In genomic region chr9:58112866-58113278, GRCm38 (mm10) we compare ENCODE assay signal across 8 mouse cellular contexts. TPM values are rescaled to one million over a fixed set of nuclear protein-coding genes. Genes with fewer than 3 reads are reported as not detected.
DNase-seq lines count a peak whose midpoint lies in the region; ATAC-seq and TF ChIP-seq lines count a peak whose summit lies in the region.
"Had no signal": no experiment of that assay in that cellular context is flagged by ENCODE, and none has a peak within 500 bp of the region (broad histone marks: within the 10 kb centered on the region; RNA-seq: fewer than 3 reads in every experiment).

No protein-coding gene starts in this region.

- no peak for TF ChIP-seq CTCF in thymus, adult 2 months (IDR thresholded peaks at IDR 0.05; ENCODE audit: borderline replicate concordance, control insufficient read depth, extremely low read depth, insufficient read depth, low read length, poor library complexity)
- TF ChIP-seq CTCF in forebrain, postnatal 0 days (IDR thresholded peaks at IDR 0.05; ENCODE audit: low read depth) = no peak
- TF ChIP-seq CTCF in stomach, postnatal 0 days (IDR thresholded peaks at IDR 0.05; ENCODE audit: low read depth) = no peak
- no peak for TF ChIP-seq CTCF in lung, postnatal 0 days (IDR thresholded peaks at IDR 0.05)

- DNase-seq in thymus, adult 2 months = peak; percentile 17
- no peak for DNase-seq in thymus, adult 18-20 months
- peak; percentile 83 for DNase-seq in forebrain, postnatal 0 days
- peak; percentile 26 for DNase-seq in liver
- DNase-seq in stomach, postnatal 0 days (ENCODE audit: low spot score) = peak; percentile 29
- DNase-seq in lung, postnatal 0 days (ENCODE audit: low spot score) = no peak

- no peaks in the 10 kb centered on the region for H3K36me3 ChIP-seq in thymus, adult 2 months (ENCODE audit: control insufficient read depth, insufficient read depth, low read length)
- H3K36me3 ChIP-seq in forebrain, postnatal 0 days (ENCODE audit: insufficient read depth) = no peaks in the 10 kb centered on the region
- no peaks in the 10 kb centered on the region for H3K36me3 ChIP-seq in stomach, postnatal 0 days (ENCODE audit: control insufficient read depth, insufficient read depth, low read length)
- H3K36me3 ChIP-seq in lung, postnatal 0 days (ENCODE audit: insufficient read depth, low read length) = no peaks in the 10 kb centered on the region

- H3K4me1 ChIP-seq in thymus, adult 2 months (replicated peaks; ENCODE audit: control insufficient read depth, insufficient read depth, low read length) = peaks cover 48% of the 10 kb centered on the region
- H3K4me1 ChIP-seq in forebrain, postnatal 0 days (ENCODE audit: insufficient read depth) = peaks cover 49% of the 10 kb centered on the region
- no peaks in the 10 kb centered on the region for H3K4me1 ChIP-seq in stomach, postnatal 0 days (replicated peaks; ENCODE audit: control insufficient read depth, insufficient read depth)
- no peaks in the 10 kb centered on the region for H3K4me1 ChIP-seq in lung, postnatal 0 days (ENCODE audit: insufficient read depth, low read depth, low read length)

- TF ChIP-seq EP300 in stomach, postnatal 0 days (optimal IDR thresholded peaks at IDR 0.05) = no peak
- TF ChIP-seq EP300 in lung, postnatal 0 days (IDR thresholded peaks at IDR 0.05) = no peak

- H3K27ac ChIP-seq in thymus, adult 2 months (ENCODE audit: control insufficient read depth, insufficient read depth, low read length) = no peak overlapping the region
- peak overlapping the region; percentile 96 for H3K27ac ChIP-seq in forebrain, postnatal 0 days (ENCODE audit: low read depth, low read length)
- no peak overlapping the region for H3K27ac ChIP-seq in stomach, postnatal 0 days (replicated peaks)
- H3K27ac ChIP-seq in lung, postnatal 0 days (ENCODE audit: low read length) = no peak overlapping the region
- H3K27ac ChIP-seq: macrophage had no signal

- H3K4me3 ChIP-seq in thymus, adult 2 months (ENCODE audit: control insufficient read depth, insufficient read depth, low read length) = no peak overlapping the region
- H3K4me3 ChIP-seq in forebrain, postnatal 0 days (ENCODE audit: low read depth, low read length) = no peak overlapping the region
- no peak overlapping the region for H3K4me3 ChIP-seq in stomach, postnatal 0 days (ENCODE audit: low read depth, low read length)
- no peak overlapping the region for H3K4me3 ChIP-seq in lung, postnatal 0 days (ENCODE audit: low read depth, low read length)

- no peaks in the 10 kb centered on the region; the same call in 1 of the 2 replicates for H3K27me3 ChIP-seq in thymus, adult 2 months (ENCODE audit: control insufficient read depth, insufficient read depth, low read length)
- no peaks in the 10 kb centered on the region for H3K27me3 ChIP-seq in forebrain, postnatal 0 days (ENCODE audit: insufficient read depth, low read length)
- H3K27me3 ChIP-seq in stomach, postnatal 0 days (ENCODE audit: control insufficient read depth, insufficient read depth, low read length) = no peaks in the 10 kb centered on the region
- H3K27me3 ChIP-seq in lung, postnatal 0 days (replicated peaks; ENCODE audit: insufficient read depth, low read length) = peaks cover 7% of the 10 kb centered on the region; the same call in 1 of the 2 replicates

- peak overlapping the region; percentile 48 for H3K9ac ChIP-seq in forebrain, postnatal 0 days
- no peak overlapping the region for H3K9ac ChIP-seq in stomach, postnatal 0 days (ENCODE audit: low read length)
- H3K9ac ChIP-seq in lung, postnatal 0 days (replicated peaks; ENCODE audit: low read depth) = no peak overlapping the region

- peak; percentile 75 for ATAC-seq in forebrain, postnatal 0 days
- ATAC-seq in stomach, postnatal 0 days (ENCODE audit: low FRiP score, low TSS enrichment) = no peak
- no peak for ATAC-seq in lung, postnatal 0 days
- no peak for ATAC-seq in erythroid progenitor cell, adult 5-6 weeks (replicated peaks; ENCODE audit: low FRiP score, poor library complexity, severe bottlenecking)

- peak overlapping the region; percentile 43 for H3K4me2 ChIP-seq in forebrain, postnatal 0 days (ENCODE audit: low read depth)
- no peak overlapping the region for H3K4me2 ChIP-seq in stomach, postnatal 0 days (replicated peaks; ENCODE audit: low read depth)
- no peak overlapping the region for H3K4me2 ChIP-seq in lung, postnatal 0 days (replicated peaks; ENCODE audit: low read depth, low read length)

- WGBS in thymus, adult 2 months = 27% methylated on average over 6 of the region's 6 CpGs
- WGBS in forebrain, postnatal 0 days = 0% methylated on average over 6 of the region's 6 CpGs
- WGBS in stomach, postnatal 0 days = 30% methylated on average over 6 of the region's 6 CpGs
- WGBS in lung, postnatal 0 days = 15% methylated on average over 6 of the region's 6 CpGs

- TF ChIP-seq POLR2A in thymus, adult 2 months (IDR thresholded peaks at IDR 0.05; ENCODE audit: control insufficient read depth, extremely low read depth, insufficient read depth, low read length, poor library complexity) = no peak

- no peaks in the 10 kb centered on the region for H3K9me3 ChIP-seq in forebrain, postnatal 0 days (ENCODE audit: low read length)
- H3K9me3 ChIP-seq in stomach, postnatal 0 days (ENCODE audit: control insufficient read depth, low read length) = no peaks in the 10 kb centered on the region
- no peaks in the 10 kb centered on the region for H3K9me3 ChIP-seq in lung, postnatal 0 days (ENCODE audit: low read length)

RNA-seq across cellular contexts. Expression of gene Ccdc33, which starts 5.8 kb away (rescaled TPM):
- polyA plus RNA-seq in thymus, adult 2 months (2012; rRNA removed) = 0.94 and 1.2 TPM in 2 replicates
- 0.38 and 3.0 TPM in 2 replicates for total RNA-seq in forebrain, postnatal 0 days (2014; rRNA removed)
- polyA plus RNA-seq in forebrain, postnatal 0 days (2015; fragmentation: Nextera tagmentation; extraction: Ambion mirVana) = 1.1 and 1.5 TPM in 2 replicates
- polyA plus RNA-seq in stomach, postnatal 0 days (2015; fragmentation: Nextera tagmentation; extraction: Ambion mirVana) = 0.18 TPM in 1 of 2 replicates, not detected in the other
- 3.0 and 3.3 TPM in 2 replicates for polyA plus RNA-seq in lung, postnatal 0 days (2015; fragmentation: Nextera tagmentation; extraction: Ambion mirVana)
- total RNA-seq in erythroid progenitor cell, adult 5-6 weeks (2015; ENCODE audit: low replicate concordance) = not detected in 2 replicates
- total RNA-seq in erythroid progenitor cell, adult 5-6 weeks (2017; ENCODE audit: low replicate concordance) = not detected in 2 replicates
- polyA plus RNA-seq: macrophage had no signal

RNA-seq across cellular contexts. Expression of gene Stra6, which starts 49.3 kb away (rescaled TPM):
- polyA plus RNA-seq in thymus, adult 2 months (2012; rRNA removed) = 5.2 and 6.1 TPM in 2 replicates
- total RNA-seq in forebrain, postnatal 0 days (2014; rRNA removed) = 13.9 and 16.2 TPM in 2 replicates
- 9.6 and 11.0 TPM in 2 replicates for polyA plus RNA-seq in forebrain, postnatal 0 days (2015; fragmentation: Nextera tagmentation; extraction: Ambion mirVana)
- 0.18 and 0.56 TPM in 2 replicates for polyA plus RNA-seq in stomach, postnatal 0 days (2015; fragmentation: Nextera tagmentation; extraction: Ambion mirVana)
- polyA plus RNA-seq in lung, postnatal 0 days (2015; fragmentation: Nextera tagmentation; extraction: Ambion mirVana) = 0.32 and 0.41 TPM in 2 replicates
- not detected in 2 replicates for total RNA-seq in erythroid progenitor cell, adult 5-6 weeks (2015; ENCODE audit: low replicate concordance)
- total RNA-seq in erythroid progenitor cell, adult 5-6 weeks (2017; ENCODE audit: low replicate concordance) = not detected in 2 replicates
- polyA plus RNA-seq: macrophage had no signal

Comparison
In these comparisons a context has a peak if more than half of its experiments do, and no peak if none do; other contexts are left out.
1. DNase-seq: peak in thymus, adult 2 months (single experiment), forebrain, postnatal 0 days (single experiment), liver (single experiment) and stomach, postnatal 0 days (single experiment); none in thymus, adult 18-20 months (0 of 2) and lung, postnatal 0 days (single experiment).